8 mouse cellular contexts compared by ENCODE assay signal in genomic region chr8:121376116-121376950, GRCm38 (mm10).
DNase-seq lines count a peak whose midpoint lies in the region; ATAC-seq and TF ChIP-seq lines count a peak whose summit lies in the region.

No protein-coding gene starts in this region.

- H3K4me3 ChIP-seq in forebrain, embryonic 10.5 days, result no peak overlapping the region
- no peak overlapping the region for H3K4me3 ChIP-seq in forebrain, embryonic 16.5 days (replicated peaks; ENCODE audit: low read length)
- no peak overlapping the region for H3K4me3 ChIP-seq in kidney, adult 2 months (ENCODE audit: insufficient read depth, low read depth, low read length)
- H3K4me3 ChIP-seq in lung, embryonic 15.5 days, result no peak overlapping the region
- no peak overlapping the region for H3K4me3 ChIP-seq in midbrain, postnatal 0 days (ENCODE audit: low read depth, low read length)

- no peak overlapping the region for H3K9ac ChIP-seq in forebrain, embryonic 16.5 days (replicated peaks; ENCODE audit: low read depth, low read length)
- no peak overlapping the region for H3K9ac ChIP-seq in lung, embryonic 15.5 days
- no peak overlapping the region for H3K9ac ChIP-seq in midbrain, postnatal 0 days (replicated peaks; ENCODE audit: low read length, poor library complexity, severe bottlenecking)

- H3K9me3 ChIP-seq in forebrain, embryonic 10.5 days, result no peaks in the 10 kb centered on the region
- H3K9me3 ChIP-seq in forebrain, embryonic 16.5 days (ENCODE audit: control insufficient read depth, low read length), result no peaks in the 10 kb centered on the region
- H3K9me3 ChIP-seq in lung, embryonic 15.5 days, result no peaks in the 10 kb centered on the region
- no peaks in the 10 kb centered on the region for H3K9me3 ChIP-seq in midbrain, postnatal 0 days (ENCODE audit: low read length)

- no peak overlapping the region for H3K4me2 ChIP-seq in forebrain, embryonic 16.5 days (ENCODE audit: low read length)
- H3K4me2 ChIP-seq in lung, embryonic 15.5 days, result no peak overlapping the region
- H3K4me2 ChIP-seq in midbrain, postnatal 0 days (ENCODE audit: low read depth, low read length, poor library complexity, severe bottlenecking), result no peak overlapping the region

- H3K4me1 ChIP-seq in forebrain, embryonic 10.5 days, result peaks cover 76% of the 10 kb centered on the region
- H3K4me1 ChIP-seq in forebrain, embryonic 16.5 days (replicated peaks; ENCODE audit: control insufficient read depth, insufficient read depth, low read length), result peaks cover 7% of the 10 kb centered on the region; the same call in 1 of the 2 replicates
- H3K4me1 ChIP-seq in kidney, adult 2 months (ENCODE audit: control insufficient read depth, insufficient read depth, low read length), result no peaks in the 10 kb centered on the region
- H3K4me1 ChIP-seq in lung, embryonic 15.5 days, result peaks cover 36% of the 10 kb centered on the region
- no peaks in the 10 kb centered on the region for H3K4me1 ChIP-seq in midbrain, postnatal 0 days (ENCODE audit: insufficient read depth, low read length)

- WGBS in forebrain, embryonic 10.5 days, result 83% methylated on average over 10 of the region's 10 CpGs
- 86% methylated on average over 10 of the region's 10 CpGs for WGBS in forebrain, embryonic 16.5 days
- WGBS in kidney, adult 2 months, result 47% methylated on average over 10 of the region's 10 CpGs
- 53% methylated on average over 10 of the region's 10 CpGs for WGBS in lung, embryonic 15.5 days
- WGBS in midbrain, postnatal 0 days, result 82% methylated on average over 10 of the region's 10 CpGs

- no peaks in the 10 kb centered on the region for H3K36me3 ChIP-seq in forebrain, embryonic 10.5 days (replicated peaks)
- H3K36me3 ChIP-seq in forebrain, embryonic 16.5 days (ENCODE audit: control insufficient read depth, insufficient read depth), result no peaks in the 10 kb centered on the region
- no peaks in the 10 kb centered on the region for H3K36me3 ChIP-seq in kidney, adult 2 months (ENCODE audit: control insufficient read depth, insufficient read depth, low read length)
- H3K36me3 ChIP-seq in lung, embryonic 15.5 days, result no peaks in the 10 kb centered on the region
- no peaks in the 10 kb centered on the region for H3K36me3 ChIP-seq in midbrain, postnatal 0 days (ENCODE audit: insufficient read depth, low read length)

- peak overlapping the region; percentile 77 for H3K27ac ChIP-seq in forebrain, embryonic 10.5 days
- no peak overlapping the region for H3K27ac ChIP-seq in forebrain, embryonic 16.5 days (ENCODE audit: low read length)
- H3K27ac ChIP-seq in kidney, adult 2 months (ENCODE audit: insufficient read depth, low read depth, low read length), result peak overlapping the region; percentile 37
- peak overlapping the region; percentile 49 for H3K27ac ChIP-seq in lung, embryonic 15.5 days
- no peak overlapping the region for H3K27ac ChIP-seq in midbrain, postnatal 0 days (ENCODE audit: low read depth, low read length)

- TF ChIP-seq CTCF in kidney, adult 2 months (conservative IDR thresholded peaks at IDR 0.05; ENCODE audit: insufficient read depth, insufficient read length, low read depth, low read length), result no peak
- no peak for TF ChIP-seq CTCF in midbrain, postnatal 0 days (IDR thresholded peaks at IDR 0.05)

- H3K27me3 ChIP-seq in forebrain, embryonic 10.5 days (ENCODE audit: poor library complexity, severe bottlenecking), result peaks cover 78% of the 10 kb centered on the region
- H3K27me3 ChIP-seq in forebrain, embryonic 16.5 days (replicated peaks; ENCODE audit: control insufficient read depth, insufficient read depth, low read length), result no peaks in the 10 kb centered on the region
- H3K27me3 ChIP-seq in kidney, adult 2 months (replicated peaks; ENCODE audit: control insufficient read depth, insufficient read depth, low read length), result no peaks in the 10 kb centered on the region
- H3K27me3 ChIP-seq in lung, embryonic 15.5 days, result no peaks in the 10 kb centered on the region
- no peaks in the 10 kb centered on the region for H3K27me3 ChIP-seq in midbrain, postnatal 0 days (ENCODE audit: insufficient read depth, low read length)

- intact Hi-C loops in gastrocnemius, postnatal 36 days (cut with DNase I), result no loop called here

- no peak for ATAC-seq in forebrain, embryonic 16.5 days
- peak; percentile 75 for ATAC-seq in lung, embryonic 15.5 days (ENCODE audit: borderline replicate concordance, extremely low read depth, low FRiP score, low TSS enrichment)
- ATAC-seq in midbrain, postnatal 0 days (ENCODE audit: low FRiP score), result no peak

- TF ChIP-seq POLR2A in kidney, adult 2 months (IDR thresholded peaks at IDR 0.05; ENCODE audit: low read depth, low read length), result no peak

- no peak for DNase-seq in forebrain, embryonic 10.5 days (ENCODE audit: extremely low spot score, low spot score)
- DNase-seq in adrenal gland, adult 2 months, result peak; percentile 96
- peak; percentile 55 to 78 for DNase-seq in gastrocnemius, postnatal 36 days
- DNase-seq in kidney, adult 2 months, result peak; percentile 93
- DNase-seq in retina, postnatal 1 day, result no peak
- DNase-seq in midbrain, postnatal 0 days (ENCODE audit: low spot score), result no peak

Comparison
In these comparisons a context has a peak if more than half of its experiments do, and no peak if none do; other contexts are left out.
1. H3K27ac ChIP-seq: peak in forebrain, embryonic 10.5 days (single experiment), kidney, adult 2 months (single experiment) and lung, embryonic 15.5 days (single experiment); none in forebrain, embryonic 16.5 days (single experiment) and midbrain, postnatal 0 days (single experiment).
2. DNase-seq: peak in adrenal gland, adult 2 months (single experiment), gastrocnemius, postnatal 36 days (2 of 2) and kidney, adult 2 months (single experiment); none in forebrain, embryonic 10.5 days (single experiment), retina, postnatal 1 day (single experiment) and midbrain, postnatal 0 days (single experiment).